Mouse (Mus musculus) liver, postnatal 0 days (tissue): Measurements from ENCODE around the gene Caml.

ENCODE experiments used
- CTCF ChIP-seq: sonication (generic); IDR thresholded peaks from 2 replicates; pipeline ENCODE4 v1.5.1; 2016; ENCODE audit warnings: antibody characterized with exemption, low read depth
- EP300 ChIP-seq: IDR thresholded peaks from 2 replicates; pipeline ENCODE4 v1.6.1; 2016; ENCODE audit warnings: antibody characterized with exemption, low read depth, mild to moderate bottlenecking

GRCm38 (mm10) chr13:55599566-55600540 lies 23.0 kb upstream of the Caml start, which contains the start of gene B4galt7:
- TF ChIP-seq CTCF (no peak), EP300 (no peak)
